Mouse (Mus musculus): ENCODE measurements around the gene Hoxa6.

DNA sequence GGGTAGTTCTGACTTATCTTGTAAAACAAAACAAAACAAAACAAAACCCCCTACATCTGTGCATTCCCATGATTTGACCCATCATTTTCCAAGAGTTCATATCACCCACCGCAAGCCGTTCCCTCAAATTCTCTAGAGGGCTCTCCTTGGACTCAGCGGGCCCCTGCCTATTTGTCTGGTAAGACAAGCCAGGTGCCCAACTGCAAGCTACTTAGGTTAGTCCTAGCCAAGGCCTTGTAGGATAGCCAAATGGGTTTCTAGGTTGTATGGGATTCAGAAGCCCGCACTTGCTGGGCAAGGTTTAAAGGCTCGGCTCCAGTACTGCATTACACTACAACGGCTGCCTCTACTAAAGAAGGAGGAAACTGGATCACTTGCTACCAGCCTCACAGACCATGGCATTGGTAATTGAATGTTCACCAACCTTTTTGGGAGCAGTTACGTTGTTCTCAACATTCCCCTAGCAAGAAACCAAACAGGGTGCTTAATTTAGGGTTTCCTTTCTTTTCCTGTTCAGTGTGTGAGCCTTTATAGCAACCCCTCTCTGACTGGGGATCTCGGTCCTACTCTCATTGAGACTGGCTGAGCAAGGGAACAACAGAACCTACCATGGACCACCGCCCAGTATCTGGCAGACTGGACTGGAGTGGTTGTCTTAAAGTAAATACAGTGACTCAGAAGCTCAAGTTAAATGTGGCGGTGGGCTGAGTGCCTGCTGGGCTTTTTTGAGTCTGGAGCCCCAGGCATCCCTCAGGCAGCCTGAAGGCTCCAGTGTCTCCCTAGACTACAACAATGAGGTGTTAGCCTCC lies 29.0 kb upstream of the Hoxa6 start:
- TF ChIP-seq POU5F1 (IDR thresholded peaks at IDR 0.05; ENCODE audit: borderline replicate concordance, low read length): no peak
- no peak for TF ChIP-seq CTCF (conservative IDR thresholded peaks at IDR 0.05; ENCODE audit: low read length)
